Mouse (Mus musculus) layer of hippocampus, adult 18-20 months (tissue): ENCODE measurements around the gene Rdh16f1. TPM values are rescaled to one million over a fixed set of nuclear protein-coding genes. Genes with fewer than 3 reads are reported as not detected.
"Not testable (repeated sequence)": the region's sequence is repeated elsewhere in the genome, so short reads cannot be mapped to it uniquely, and the experiment has no call there.

ENCODE experiments used
- DNase-seq, 2 experiments: peaks; one replicate each; pipeline ENCODE4 v3.0.0; 2022; ENCODE audit warnings: low spot score in 2 of 2
- total RNA-seq, 2 experiments: library from RNA; stranded (reverse); gene quantifications; 2 replicates each; pipeline ENCODE4 v1.2.3; 2021

Gene Rdh16f1
- total RNA-seq, 2 experiments from 2014 or later: not detected

DNA sequence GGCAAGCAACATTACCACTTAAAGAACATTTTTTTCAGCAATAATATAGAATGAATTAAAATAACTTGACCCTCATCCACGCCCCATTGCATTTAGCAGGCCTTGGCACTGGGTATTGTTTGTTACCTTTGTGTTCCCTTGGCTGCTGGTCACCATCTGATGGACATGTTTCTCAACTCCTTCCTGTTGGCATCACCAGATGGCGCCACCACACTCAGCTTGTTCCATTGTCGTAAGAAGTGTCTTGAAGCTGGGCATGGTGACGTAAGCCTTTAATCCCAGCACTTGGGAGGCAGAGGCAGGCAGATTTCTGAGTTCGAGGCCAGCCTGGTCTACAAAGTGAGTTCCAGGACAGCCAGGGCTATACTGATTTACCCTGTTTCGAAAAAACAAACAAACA lies 65.8 kb downstream of the Rdh16f1 start:
- peak in 1 of 2 experiments; percentile 10 for DNase-seq

GRCm38 (mm10) chr10:127829121-127829520 lies 69.5 kb downstream of the Rdh16f1 start:
- no peak for DNase-seq

DNA sequence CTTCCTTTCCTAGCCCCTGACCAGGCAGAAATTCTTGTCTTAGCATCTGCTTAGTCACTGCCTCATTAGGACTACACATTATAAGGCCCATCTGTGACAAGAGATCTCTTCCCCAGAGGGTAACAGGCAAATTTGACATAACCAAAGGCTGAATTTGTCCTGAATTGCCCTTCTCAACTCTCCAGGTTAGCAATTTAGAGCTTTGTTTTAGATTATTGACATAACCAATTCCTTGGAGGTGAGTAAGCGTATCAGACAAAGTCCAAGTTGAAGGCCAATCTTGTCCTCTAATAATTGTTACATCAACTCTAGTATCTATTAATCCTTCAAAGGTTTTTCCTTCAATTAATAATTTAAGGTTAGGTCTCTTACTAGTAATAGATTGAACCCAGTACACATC lies 74.6 kb downstream of the Rdh16f1 start:
- DNase-seq: not testable (repeated sequence)

GRCm38 (mm10) chr10:127835292-127835691 lies 75.7 kb downstream of the Rdh16f1 start:
- no peak for DNase-seq

DNA sequence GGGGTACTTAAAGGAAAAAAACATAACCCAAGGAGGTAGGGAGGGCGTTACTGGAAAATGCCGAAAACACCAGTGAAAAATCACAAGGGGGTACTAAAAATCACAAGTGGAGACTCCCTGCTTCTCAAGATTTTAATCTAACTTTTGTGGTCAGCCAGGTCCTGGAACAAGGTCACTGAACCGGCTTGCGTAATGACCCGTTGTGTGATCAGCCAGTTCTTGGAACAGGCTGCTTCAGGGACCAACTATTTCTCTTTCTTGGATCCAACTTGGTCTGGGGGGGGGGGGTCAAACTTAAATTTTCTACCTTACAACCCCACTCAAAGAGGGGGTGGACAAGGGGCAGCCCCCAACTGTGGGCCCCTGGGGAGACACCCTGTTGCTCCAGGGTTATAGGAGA lies 78.2 kb downstream of the Rdh16f1 start:
- DNase-seq: not testable (repeated sequence)

- DNase-seq: peak in 1 of 2 experiments; percentile 8
These were observed 79.0 kb downstream of the Rdh16f1 start for GRCm38 (mm10) chr10:127838539-127838938.

DNA sequence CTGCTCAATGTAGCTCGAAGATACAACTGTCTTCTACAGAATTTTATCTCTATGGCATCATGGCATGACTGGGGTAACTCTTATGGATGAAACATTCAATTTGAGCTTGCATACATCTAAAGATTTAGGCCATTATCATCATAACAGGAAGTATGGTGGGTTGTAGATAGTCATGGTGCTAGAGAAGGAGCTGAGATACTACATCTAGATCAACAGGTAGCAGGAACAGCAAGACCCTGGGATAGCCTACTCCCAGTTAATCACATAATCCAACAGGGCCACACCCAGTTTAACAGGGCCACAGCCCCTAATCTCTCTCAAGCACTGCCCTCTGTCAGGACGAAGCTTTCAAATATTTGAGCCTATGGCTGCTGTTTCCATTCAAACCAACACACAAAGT lies 81.2 kb downstream of the Rdh16f1 start:
- no peak for DNase-seq

Other genes with a start within 250 kb of the Rdh16f1 start
- 1 to 10 TPM; 3.6 to 3.8 TPM for gene Ndufa4l2, start 244.8 kb upstream of the Rdh16f1 start, total RNA-seq
- gene Shmt2, start 237.3 kb upstream of the Rdh16f1 start, total RNA-seq: 10 to 100 TPM; 24.2 to 25.3 TPM
- 1 to 10 TPM; 1.2 to 1.3 TPM for gene Nxph4, start 225.2 kb upstream of the Rdh16f1 start, total RNA-seq
- gene Lrp1, start 138.6 kb upstream of the Rdh16f1 start, total RNA-seq: 100 to 1,000 TPM; 284 to 294 TPM
- 1 to 10 TPM; 5.7 to 7.3 TPM for gene Stat6, start 116.8 kb upstream of the Rdh16f1 start, total RNA-seq
- 1 to 10 TPM; 6.6 to 6.7 TPM for gene Nemp1, start 92.9 kb upstream of the Rdh16f1 start, total RNA-seq
- gene Nab2, start 91.2 kb upstream of the Rdh16f1 start, total RNA-seq: 10 to 100 TPM; 54.8 to 55.6 TPM
- 1 to 10 TPM in 1 of 2 experiments, under 1 TPM in 1; 0.79 to 1.7 TPM for gene Myo1a, start 54.6 kb upstream of the Rdh16f1 start, total RNA-seq
- gene Tac2, start 35.3 kb upstream of the Rdh16f1 start, total RNA-seq: 1 to 10 TPM; 3.8 to 6.9 TPM
- gene Zbtb39, start 20.2 kb upstream of the Rdh16f1 start, total RNA-seq: 10 to 100 TPM; 11.2 to 11.8 TPM
- gene Gpr182, start 8.1 kb upstream of the Rdh16f1 start, total RNA-seq: 1 to 10 TPM in 1 of 2 experiments, under 1 TPM in 1; 0.99 to 1.2 TPM
- gene Rdh1, start 66 bp upstream of the Rdh16f1 start, total RNA-seq: under 1 TPM in 1 of 2 experiments, not detected in 1; 0.15 TPM
- under 1 TPM; 0.35 to 0.43 TPM for gene Rdh9, start 16.6 kb downstream of the Rdh16f1 start, total RNA-seq
- gene Rdh16, start 41.4 kb downstream of the Rdh16f1 start, total RNA-seq: under 1 TPM in 1 of 2 experiments, not detected in 1; 0.35 TPM
- gene Rdh19, start 90.1 kb downstream of the Rdh16f1 start, total RNA-seq: not detected
- not detected for gene Rdh16f2, start 106.7 kb downstream of the Rdh16f1 start, total RNA-seq
- not detected for gene Rdh7, start 129.0 kb downstream of the Rdh16f1 start, total RNA-seq
- not detected for gene Sdr9c7, start 138.7 kb downstream of the Rdh16f1 start, total RNA-seq
- gene Hsd17b6, start 247.8 kb downstream of the Rdh16f1 start, total RNA-seq: not detected